Mouse (Mus musculus) megakaryocyte progenitor cell, adult 5-6 weeks (primary cell): ENCODE measurements around the gene Gm1123. TPM values are rescaled to one million over a fixed set of nuclear protein-coding genes. Genes with fewer than 3 reads are reported as not detected.

Experiments used
- ATAC-seq: replicated peaks from 2 replicates; pipeline ENCODE4 v1.8.0; 2016; ENCODE audit warnings: mild to moderate bottlenecking, moderate TSS enrichment, inconsistent platforms; ENCODE audit not compliant: poor library complexity
- total RNA-seq, 2 experiments: library from RNA; stranded (forward) in 1 of 2; stranded (reverse) in 1 of 2; fragments of 157-497, 149-512 nt in 1 of 2; fragments of 200-1000 nt in 1 of 2; gene quantifications; 2 replicates each; pipeline versions ENCODE4 v1.2.3 to v1.2.4; 2015 to 2017

Gene Gm1123
- total RNA-seq, 2 experiments from 2014 or later: not detected

GRCm38 (mm10) chr9:99009069-99009897 lies 26.2 kb downstream of the Gm1123 start:
- ATAC-seq: peak; percentile 32; the same call in 1 of the 2 replicates

DNA sequence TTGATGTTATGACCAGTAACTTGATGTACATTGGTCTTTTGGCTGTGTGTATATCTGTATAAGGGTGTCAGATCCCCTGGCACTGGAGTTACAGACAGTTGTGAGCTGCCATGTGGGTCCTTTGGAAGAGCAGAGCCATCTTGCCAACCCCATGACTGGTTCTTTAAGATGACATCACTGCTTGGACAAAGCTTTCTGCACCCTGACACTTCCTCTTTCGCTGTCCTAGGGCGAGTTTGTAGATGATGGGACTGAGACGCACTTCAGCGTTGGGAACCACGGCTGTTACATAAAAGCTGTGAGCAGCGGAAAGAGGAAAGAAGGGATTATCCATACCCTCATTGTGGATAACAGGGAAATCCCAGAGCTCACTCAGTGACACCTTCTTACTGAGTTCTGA lies 34.2 kb downstream of the Gm1123 start:
- ATAC-seq: peak; percentile 66

GRCm38 (mm10) chr9:98999881-99000339 lies 35.6 kb downstream of the Gm1123 start:
- ATAC-seq: peak; percentile 76

DNA sequence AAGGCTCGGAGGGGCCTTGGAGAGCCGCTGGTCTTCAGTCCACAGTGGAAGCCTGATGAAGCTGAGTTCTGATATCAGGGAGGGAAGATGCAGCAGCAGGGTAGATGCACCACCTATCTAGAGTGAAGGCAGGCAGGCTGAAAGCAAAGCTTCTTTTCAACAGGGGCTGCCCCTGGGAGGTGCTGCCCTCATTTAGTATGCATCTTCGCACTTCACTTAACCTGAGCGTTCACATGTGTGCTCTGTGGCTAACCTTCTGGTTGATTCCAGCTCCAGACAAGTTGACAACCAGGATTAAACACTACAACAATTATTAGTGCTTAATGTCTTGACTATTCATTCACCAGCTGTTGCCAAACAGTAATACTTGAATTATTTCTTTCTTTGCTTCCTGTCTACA lies 41.4 kb downstream of the Gm1123 start:
- ATAC-seq: no peak

DNA sequence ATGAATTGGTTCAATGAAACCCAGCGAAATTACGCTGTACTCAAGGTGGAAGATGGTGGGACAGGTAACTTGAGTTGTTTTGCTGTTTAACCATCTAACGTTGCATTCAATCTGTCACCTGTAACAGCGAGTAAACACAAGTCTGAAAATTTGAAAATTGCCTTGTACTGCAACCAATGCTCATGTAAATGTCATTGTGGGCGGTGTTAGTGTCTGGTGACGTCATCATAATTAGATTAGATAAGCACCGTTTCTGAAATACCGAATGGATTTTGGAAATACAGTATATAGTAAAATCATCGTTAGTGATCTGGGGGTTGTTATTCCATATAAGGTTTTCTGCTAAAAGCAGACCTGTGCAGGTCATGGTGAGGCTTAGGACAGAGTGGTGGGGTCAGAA lies 48.4 kb downstream of the Gm1123 start:
- no peak for ATAC-seq

- peak; percentile 37 for ATAC-seq
Measured at GRCm38 (mm10) chr9:98986476-98987096, 48.9 kb downstream of the Gm1123 start.

- peak; percentile 96 for ATAC-seq
Measured at GRCm38 (mm10) chr9:98985800-98986475, 49.6 kb downstream of the Gm1123 start, which contains the start of gene Faim. Gene Faim, plus strand, starts transcription at chr9:98986373.

DNA sequence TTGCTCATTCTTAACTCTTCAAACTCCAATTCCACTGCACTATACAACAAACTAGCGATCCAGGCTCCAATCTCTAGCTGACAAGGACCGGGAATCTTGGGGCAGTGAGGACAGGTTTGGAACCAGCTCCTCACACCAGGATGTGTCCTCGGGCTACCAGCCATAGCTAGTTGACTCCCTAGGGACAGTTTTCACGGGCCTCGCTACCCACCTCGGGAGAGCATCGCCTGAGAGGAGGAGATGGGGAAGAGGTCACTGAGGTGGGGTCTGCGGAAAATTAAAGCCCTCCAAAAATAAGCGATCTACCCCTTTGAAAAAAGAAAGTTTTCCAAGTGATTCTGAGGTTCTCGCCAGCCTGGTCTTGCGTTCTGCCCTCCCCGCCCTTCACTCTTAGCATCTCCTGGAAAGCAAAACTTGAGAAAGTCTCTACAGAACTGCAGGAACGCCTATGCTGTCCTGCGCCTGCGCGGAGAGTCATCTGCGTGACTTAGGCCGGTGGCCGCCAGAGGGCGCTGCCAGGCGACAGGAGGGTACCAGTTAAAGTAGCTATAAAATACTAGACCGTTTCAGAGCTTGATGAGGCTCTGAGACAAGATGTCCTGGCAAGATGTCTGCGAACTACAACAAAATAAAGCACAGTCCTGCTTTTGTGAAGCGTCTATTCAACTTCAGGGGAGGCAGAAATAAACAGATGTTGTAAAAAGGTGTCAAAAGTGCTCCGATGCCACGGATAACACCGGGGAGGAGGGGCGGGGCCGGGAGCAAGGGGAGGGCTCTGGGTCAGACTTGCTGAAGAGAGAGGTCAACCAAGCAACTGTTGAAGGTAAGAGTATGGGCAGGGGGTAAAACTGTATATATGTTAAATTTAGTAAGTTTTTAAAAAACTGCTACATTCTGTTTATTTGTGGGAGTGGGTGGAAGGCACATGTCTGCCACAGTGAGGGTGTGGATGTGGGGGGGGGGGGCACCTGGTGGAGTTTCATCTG lies 55.8 kb downstream of the Gm1123 start:
- peak; percentile 95 for ATAC-seq

DNA sequence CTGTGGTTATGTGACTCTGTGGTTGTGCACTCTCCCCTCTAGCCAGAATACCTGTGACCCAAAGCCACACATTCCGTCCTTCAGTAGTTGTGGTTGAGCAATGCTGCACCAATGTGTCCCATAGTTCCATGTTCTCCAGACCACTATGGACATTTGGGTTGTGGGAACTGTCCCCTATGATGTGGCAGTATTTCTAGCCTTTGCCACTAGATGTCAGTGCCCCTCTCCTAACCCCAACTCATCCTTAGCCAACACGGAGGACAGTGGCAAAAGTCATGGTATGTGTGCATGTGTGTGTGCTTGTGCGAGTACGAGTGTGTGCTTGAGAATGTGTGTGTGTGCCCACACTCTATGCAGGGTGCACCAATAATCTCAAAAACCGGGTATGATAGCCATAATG lies 59.0 kb downstream of the Gm1123 start:
- peak; percentile 69 for ATAC-seq

DNA sequence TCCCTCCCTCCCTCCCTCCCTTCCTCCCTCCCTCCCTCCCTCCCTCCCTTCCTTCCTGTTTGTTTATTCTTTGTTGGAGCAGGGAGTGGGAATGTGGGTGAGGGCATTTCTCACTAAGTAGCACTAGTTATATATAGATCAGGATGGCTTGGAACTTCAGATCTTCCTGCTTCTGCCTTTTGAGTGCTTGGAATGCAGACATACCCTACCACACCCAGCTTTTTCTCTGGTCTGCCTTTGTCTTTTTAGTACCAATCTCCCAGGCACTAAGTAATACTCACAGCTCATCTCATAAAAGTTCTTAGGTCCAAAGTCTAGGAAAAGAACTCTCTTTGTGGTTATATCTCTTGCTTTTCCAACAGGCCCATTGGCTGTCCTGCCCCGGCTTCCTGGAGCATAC lies 59.4 kb downstream of the Gm1123 start:
- ATAC-seq: no peak

DNA sequence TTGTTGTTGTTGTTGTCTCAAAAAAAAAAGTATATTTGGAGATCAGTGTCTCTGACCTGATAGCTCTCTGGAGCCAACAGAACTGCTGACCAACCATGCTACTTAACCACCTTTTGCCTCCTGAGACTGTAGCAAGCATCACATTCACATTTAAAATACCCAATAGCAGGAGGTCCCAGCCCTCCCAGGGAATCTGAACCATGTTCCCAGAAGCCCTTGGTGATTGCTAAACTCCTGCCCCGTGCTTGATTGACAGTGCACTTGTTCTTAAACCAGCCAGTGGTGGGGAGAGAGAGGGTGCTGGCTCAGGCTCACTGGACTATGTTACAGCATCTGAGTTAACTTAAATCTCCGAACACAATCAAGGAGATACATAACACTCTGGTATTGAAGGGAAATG lies 60.6 kb downstream of the Gm1123 start:
- no peak for ATAC-seq

DNA sequence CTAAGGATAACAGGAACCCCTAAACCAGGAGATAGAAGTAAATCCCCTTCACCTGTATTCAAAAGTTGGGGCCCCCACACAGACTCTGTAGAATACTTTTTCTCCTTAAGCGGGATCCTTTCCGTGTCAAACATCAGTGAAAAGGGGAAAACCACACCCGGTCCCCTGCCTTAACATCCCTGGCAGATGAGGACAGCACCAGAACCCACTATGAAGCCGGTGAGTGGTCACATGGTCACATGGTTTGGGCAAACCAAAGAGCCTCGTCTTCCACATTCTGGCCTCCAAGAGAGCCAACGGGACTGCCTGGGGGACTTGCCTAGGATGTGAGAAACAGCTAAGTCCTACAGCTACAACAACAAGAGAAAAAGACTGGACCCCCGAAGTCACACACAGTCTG lies 62.0 kb downstream of the Gm1123 start:
- no peak for ATAC-seq

DNA sequence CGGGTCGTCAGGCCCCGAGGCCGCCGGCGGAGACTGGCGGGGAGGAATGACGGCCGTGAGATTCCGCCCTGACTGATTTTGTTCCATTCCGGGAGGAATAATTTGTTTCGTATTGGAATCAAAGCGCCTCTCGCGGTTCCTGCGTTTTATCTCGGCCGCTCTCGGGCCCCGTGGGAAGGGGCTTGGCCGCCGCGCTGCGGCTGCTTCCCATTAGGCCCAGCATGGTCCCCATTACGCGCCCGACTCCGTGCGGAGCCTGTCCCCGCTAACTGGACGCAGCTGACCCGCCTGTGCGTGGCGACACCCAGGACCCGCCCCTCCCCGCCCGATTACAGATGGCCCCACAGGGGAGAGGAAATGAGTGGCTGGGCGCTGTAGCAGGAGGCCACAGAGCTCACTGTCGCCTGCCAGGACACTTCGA lies 62.4 kb downstream of the Gm1123 start:
- ATAC-seq: peak; percentile 33; the same call in 1 of the 2 replicates

DNA sequence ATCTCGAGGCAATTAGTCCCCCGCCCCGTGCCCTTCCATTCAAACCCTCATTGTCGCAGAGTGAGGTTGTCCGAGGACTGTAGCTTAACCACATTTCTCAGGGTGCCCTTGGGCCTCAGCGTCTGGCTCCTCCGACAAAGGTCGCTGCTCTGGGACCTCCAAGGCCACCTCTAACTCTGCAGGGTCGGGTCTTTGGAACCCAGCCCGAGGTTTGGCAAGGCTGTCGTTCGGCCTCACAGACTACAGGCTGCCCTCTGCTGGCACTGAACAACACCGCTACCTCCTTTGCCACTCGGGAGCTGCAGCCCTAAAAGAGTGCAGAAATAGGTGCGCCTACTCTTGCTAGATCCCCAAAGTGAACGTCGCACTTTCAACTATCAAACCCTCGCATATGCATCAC lies 70.4 kb downstream of the Gm1123 start:
- ATAC-seq: peak; percentile 86

DNA sequence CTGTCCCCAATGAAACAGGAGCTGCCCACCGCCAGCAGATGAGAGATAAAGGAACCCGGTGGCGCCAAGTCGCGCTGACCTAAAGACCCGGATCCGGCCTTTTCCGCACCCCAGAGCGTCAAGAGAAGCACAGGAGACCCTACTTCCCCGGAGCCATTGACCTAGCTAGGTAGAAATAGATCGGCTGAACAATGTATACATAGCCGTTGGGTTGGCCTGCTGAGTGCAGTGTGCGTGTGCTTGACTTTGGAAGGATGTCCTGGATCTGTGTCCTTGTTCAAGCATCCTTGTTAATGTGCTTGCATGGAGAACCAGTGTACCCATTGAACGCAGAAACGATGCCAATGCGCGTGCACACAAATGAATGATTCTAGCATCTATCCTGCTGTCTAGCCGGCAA lies 71.9 kb downstream of the Gm1123 start:
- ATAC-seq: no peak

- ATAC-seq: no peak
Measured at GRCm38 (mm10) chr9:98962478-98963142, 72.9 kb downstream of the Gm1123 start.

DNA sequence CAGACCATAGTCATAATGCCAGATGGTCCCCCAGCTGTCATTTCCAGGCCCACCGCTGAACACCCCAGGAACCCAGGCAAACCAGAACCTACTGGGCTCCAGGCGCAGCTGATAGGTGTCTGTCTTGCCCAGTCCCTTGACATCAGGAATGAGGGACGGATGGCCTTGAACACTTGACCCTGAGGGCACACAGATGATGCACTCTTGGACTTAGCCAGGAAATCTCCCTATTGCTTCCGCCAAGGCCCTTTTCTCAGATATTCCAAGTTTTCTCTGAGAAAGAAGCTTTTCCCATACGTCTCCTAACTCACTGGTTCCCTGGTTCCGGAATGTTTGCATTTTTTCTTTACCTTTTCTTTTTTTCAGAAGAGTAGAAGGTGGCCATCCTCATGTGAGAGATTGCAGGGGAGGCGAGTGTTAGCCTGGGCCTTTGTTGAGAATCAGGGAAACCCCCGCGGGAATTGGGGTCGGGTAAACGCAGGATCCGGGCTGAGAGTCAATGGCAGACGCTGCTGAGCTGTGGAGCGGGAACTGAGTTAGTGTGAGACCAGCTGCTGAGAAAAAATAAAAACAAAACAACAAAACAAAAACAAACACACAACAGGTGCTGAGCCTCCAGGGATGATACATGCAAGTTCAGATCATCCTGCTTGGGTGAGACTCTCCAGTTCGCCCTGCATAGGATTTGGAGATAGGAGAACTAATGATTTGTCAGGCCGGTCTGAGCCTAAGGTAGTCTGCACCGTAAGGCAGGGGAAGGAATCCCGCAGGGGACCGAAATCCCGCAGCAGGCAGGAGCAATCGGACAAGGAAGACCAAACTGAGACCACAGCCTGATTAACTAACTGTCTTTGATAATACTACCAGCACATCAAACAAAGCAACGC lies 73.7 kb downstream of the Gm1123 start:
- ATAC-seq: no peak

GRCm38 (mm10) chr9:98960348-98960747 lies 75.2 kb downstream of the Gm1123 start:
- no peak for ATAC-seq

GRCm38 (mm10) chr9:98959851-98960250 lies 75.7 kb downstream of the Gm1123 start:
- no peak for ATAC-seq
